Mouse (Mus musculus) CD8-positive naive resting alpha-beta T cell, adult 2 months (primary cell): ENCODE data around the gene Dnm2.
A peak's percentile ranks its signal among the peaks of the same experiment; 100 is the strongest.

Source experiments
- DNase-seq, 2 experiments: peaks; one replicate each; pipeline ENCODE4 v3.0.0; 2022; ENCODE audit warnings: low read depth in 2 of 2, low spot score in 2 of 2

The Dnm2 gene

GRCm38 (mm10) chr9:21424631-21425555 lies at the start of gene Dnm2:
Gene Dnm2, plus strand, starts transcription at chr9:21424908.
- peak; percentile 98 to 100 for DNase-seq

- peak in 1 of 2 experiments; percentile 18 for DNase-seq
Observed at GRCm38 (mm10) chr9:21379195-21379594, 45.5 kb upstream of the Dnm2 start.

GRCm38 (mm10) chr9:21380868-21381267 lies 43.8 kb upstream of the Dnm2 start:
- DNase-seq = no peak

- no peak for DNase-seq
Observed at GRCm38 (mm10) chr9:21383966-21384365, 40.7 kb upstream of the Dnm2 start.

GRCm38 (mm10) chr9:21392646-21393175 lies 32.0 kb upstream of the Dnm2 start:
- no peak for DNase-seq

GRCm38 (mm10) chr9:21395692-21396091 lies 29.0 kb upstream of the Dnm2 start:
- no peak for DNase-seq

GRCm38 (mm10) chr9:21397170-21397569 lies 27.5 kb upstream of the Dnm2 start:
- no peak for DNase-seq

GRCm38 (mm10) chr9:21401042-21401441 lies 23.7 kb upstream of the Dnm2 start:
- no peak for DNase-seq

GRCm38 (mm10) chr9:21402764-21403253 lies 21.9 kb upstream of the Dnm2 start:
- no peak for DNase-seq

- no peak for DNase-seq
Observed at GRCm38 (mm10) chr9:21403745-21404144, 21.0 kb upstream of the Dnm2 start.

- no peak for DNase-seq
Observed at GRCm38 (mm10) chr9:21405525-21405924, 19.2 kb upstream of the Dnm2 start.

- DNase-seq = no peak
Observed at GRCm38 (mm10) chr9:21407951-21408350, 16.8 kb upstream of the Dnm2 start.

GRCm38 (mm10) chr9:21408624-21409023 lies 16.1 kb upstream of the Dnm2 start:
- DNase-seq = no peak

- peak; percentile 78 to 86 for DNase-seq
Observed at GRCm38 (mm10) chr9:21409592-21410317, 15.0 kb upstream of the Dnm2 start.

- peak; percentile 70 to 81 for DNase-seq
Observed at GRCm38 (mm10) chr9:21411669-21412550, 12.8 kb upstream of the Dnm2 start, which contains the start of gene Qtrt1. Gene Qtrt1, plus strand, starts transcription at chr9:21411837.

- DNase-seq = no peak
Observed at GRCm38 (mm10) chr9:21417866-21418265, 6.8 kb upstream of the Dnm2 start.

- DNase-seq = no peak
Observed at GRCm38 (mm10) chr9:21419646-21420045, 5.1 kb upstream of the Dnm2 start.

GRCm38 (mm10) chr9:21425556-21425945 lies 843 bp downstream of the Dnm2 start:
- no peak for DNase-seq

GRCm38 (mm10) chr9:21426013-21426412 lies 1.3 kb downstream of the Dnm2 start:
- no peak for DNase-seq

- DNase-seq = no peak
Observed at GRCm38 (mm10) chr9:21426525-21426924, 1.8 kb downstream of the Dnm2 start.

- DNase-seq = no peak
Observed at GRCm38 (mm10) chr9:21427773-21428172, 3.1 kb downstream of the Dnm2 start.
